Mouse (Mus musculus) embryonic stem cell, embryonic (primary cell): ENCODE results near the gene Snapin.

ENCODE experiments used
- CTCF ChIA-PET, 4 experiments: fragments of 300-600 bp in 2 of 4; fragments of 350-600 bp in 2 of 4; sonication (Branson Sonifier 250); formaldehyde crosslinking; loops; one replicate each; lab custom pipeline; 2022; ENCODE audit warnings: inconsistent platforms in 2 of 4; lab: Charles Lee
- POLR2A ChIA-PET, 4 experiments: fragments of 300-600 bp in 2 of 4; fragments of 350-600 bp in 2 of 4; sonication (Branson Sonifier 250); formaldehyde crosslinking; loops; one replicate each; lab custom pipeline; 2022; ENCODE audit warnings: antibody characterized with exemption in 4 of 4, inconsistent platforms in 1 of 4; lab: Charles Lee

Snapin gene

GRCm38 (mm10) chr3:90451396-90452095 lies 39.3 kb downstream of the Snapin start:
- POLR2A ChIA-PET = interaction anchor here (0.6 to 13.2 kb wide), 54 partner anchors 8 to 453 kb away, joined by 3 to 317 read pairs (median 5); partner anchors contain the start of genes Ints3 (in 4 of the 4), Gatad2b (in 2 of the 4), Rab13 (in 2 of the 4) and Rps27 (in 2 of the 4)

GRCm38 (mm10) chr3:90450874-90451273 lies 40.0 kb downstream of the Snapin start:
- CTCF ChIA-PET = interaction anchor here (0.6 to 1.9 kb wide), 8 partner anchors 13 to 77 kb away, joined by 3 to 12 read pairs (median 4); partner anchors contain the start of gene Snapin (in 1 of the 4)
- POLR2A ChIA-PET = interaction anchor here (0.6 to 13.2 kb wide), 51 partner anchors 8 to 361 kb away, joined by 3 to 317 read pairs (median 5); partner anchors contain the start of genes Ints3 (in 4 of the 4), Rab13 (in 2 of the 4), Rps27 (in 2 of the 4) and Snapin (in 2 of the 4)

More at GRCm38 (mm10) chr3:90451396-90452095, 39.3 kb downstream of the Snapin start:
- CTCF ChIA-PET = interaction anchor here (0.6 to 1.9 kb wide), 9 partner anchors 13 to 78 kb away, joined by 3 to 12 read pairs (median 4); partner anchors contain the start of gene Snapin (in 1 of the 4)

GRCm38 (mm10) chr3:90448626-90449025 lies 42.2 kb downstream of the Snapin start:
- CTCF ChIA-PET = interaction anchor here in 1 of 4 experiments (1.4 kb wide), 1 partner anchor 36 kb away, joined by 5 read pairs; no protein-coding TSS in a partner anchor
- POLR2A ChIA-PET = interaction anchor here (0.6 to 13.2 kb wide), 18 partner anchors 9 to 180 kb away, joined by 3 to 317 read pairs (median 4); partner anchors contain the start of gene Ints3 (in 2 of the 4)

- ChIA-PET POLR2A (interaction anchor here (0.5 to 13.2 kb wide), 49 partner anchors 8 to 483 kb away, joined by 3 to 317 read pairs (median 5); partner anchors contain the start of genes Ints3 (in 3 of the 4), Chtop (in 2 of the 4), Npr1 (in 2 of the 4) and Rab13 (in 2 of the 4)), CTCF (interaction anchor here in 3 of 4 experiments (0.5 to 1.8 kb wide), 9 partner anchors 17 to 719 kb away, joined by 3 to 7 read pairs (median 3); no protein-coding TSS in a partner anchor)
Measured at GRCm38 (mm10) chr3:90447123-90447494, 43.7 kb downstream of the Snapin start.

- ChIA-PET CTCF (interaction anchor here in 3 of 4 experiments (0.5 to 1.8 kb wide), 11 partner anchors 16 to 719 kb away, joined by 3 to 7 read pairs (median 3); no protein-coding TSS in a partner anchor), POLR2A (interaction anchor here (0.5 to 13.2 kb wide), 70 partner anchors 8 to 615 kb away, joined by 3 to 317 read pairs (median 4); partner anchors contain the start of genes Ints3 (in 3 of the 4), Chtop (in 2 of the 4), Npr1 (in 2 of the 4) and Rab13 (in 2 of the 4))
Measured at GRCm38 (mm10) chr3:90446389-90447122, 44.3 kb downstream of the Snapin start.

- ChIA-PET POLR2A (interaction anchor here (0.6 to 13.2 kb wide), 54 partner anchors 8 to 614 kb away, joined by 3 to 317 read pairs (median 5); partner anchors contain the start of genes Ints3 (in 3 of the 4), Chtop (in 2 of the 4), Npr1 (in 2 of the 4) and S100a1 (in 2 of the 4)), CTCF (interaction anchor here in 3 of 4 experiments (0.6 to 1.8 kb wide), 5 partner anchors 17 to 168 kb away, joined by 3 to 7 read pairs (median 3); no protein-coding TSS in a partner anchor)
Measured at GRCm38 (mm10) chr3:90445417-90446200, 45.2 kb downstream of the Snapin start.

- POLR2A ChIA-PET = interaction anchor here in 3 of 4 experiments (0.5 to 2.3 kb wide), 7 partner anchors 9 to 69 kb away, joined by 3 to 15 read pairs (median 5); partner anchors contain the start of genes Ints3 (in 2 of the 3), S100a1 (in 1 of the 3) and S100a13 (in 1 of the 3)
- CTCF ChIA-PET = interaction anchor here in 1 of 4 experiments (0.7 kb wide), 1 partner anchor 31 kb away, joined by 3 read pairs; no protein-coding TSS in a partner anchor
Measured at GRCm38 (mm10) chr3:90443977-90444376, 46.9 kb downstream of the Snapin start.

GRCm38 (mm10) chr3:90440756-90441155 lies 50.1 kb downstream of the Snapin start:
- CTCF ChIA-PET = interaction anchor here in 1 of 4 experiments (0.6 to 0.7 kb wide), 2 partner anchors 326 to 745 kb away, joined by 3 read pairs; no protein-coding TSS in a partner anchor
- POLR2A ChIA-PET = interaction anchor here in 2 of 4 experiments (1.0 to 14.1 kb wide), 5 partner anchors 7 to 148 kb away, joined by 3 to 317 read pairs (median 5); partner anchors contain the start of gene Gatad2b (in 1 of the 2)
